In the genomic region with DNA sequence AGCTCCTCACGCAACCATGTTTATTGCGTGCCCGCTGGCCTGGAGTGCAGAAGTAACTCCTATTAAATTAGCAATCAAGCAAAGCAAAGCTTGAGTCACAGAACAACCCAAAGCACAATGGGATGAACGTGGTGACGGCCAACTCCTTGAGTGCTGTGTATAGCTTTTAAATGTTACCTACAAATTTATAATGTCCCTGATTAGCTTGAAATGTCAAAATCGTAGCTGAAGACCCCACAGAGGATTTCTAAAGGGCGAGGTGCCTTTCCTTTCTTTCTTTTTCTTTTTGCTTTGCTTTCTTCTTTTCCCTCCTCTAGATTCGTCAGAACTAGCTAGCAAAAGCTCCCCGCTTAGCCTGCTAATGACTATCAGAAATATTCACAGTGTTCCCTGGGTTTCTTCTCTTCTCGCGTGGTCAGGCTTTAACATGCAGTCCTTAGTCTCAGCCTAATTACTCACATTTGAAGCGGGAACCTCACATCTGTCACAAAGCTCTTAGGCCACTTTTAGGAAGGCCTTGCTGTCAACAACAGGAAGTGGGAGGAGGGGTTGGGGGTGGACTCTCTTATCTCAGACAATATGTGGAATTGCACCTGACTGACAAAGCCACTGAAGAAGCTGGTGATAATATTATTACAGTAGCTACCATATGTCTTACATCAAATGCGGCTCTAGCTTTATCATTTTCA, we compare ENCODE assay signal across 9 mouse cellular contexts. TPM values are rescaled to one million over a fixed set of nuclear protein-coding genes. Genes with fewer than 3 reads are reported as not detected.
DNase-seq lines count a peak whose midpoint lies in the region; ATAC-seq and TF ChIP-seq lines count a peak whose summit lies in the region.
"Had no signal": no experiment of that assay in that cellular context is flagged by ENCODE, and none has a peak within 500 bp of the region (broad histone marks: within the 10 kb centered on the region; RNA-seq: fewer than 3 reads in every experiment).

No protein-coding gene starts in this region.

- H3K9me3 ChIP-seq in hindbrain, embryonic 11.5 days (ENCODE audit: control insufficient read depth, low read length), result no peaks in the 10 kb centered on the region
- H3K9me3 ChIP-seq in hindbrain, embryonic 10.5 days, result no peaks in the 10 kb centered on the region
- H3K9me3 ChIP-seq in CH12.LX (replicated peaks; ENCODE audit: low read length), result no peaks in the 10 kb centered on the region
- no peaks in the 10 kb centered on the region for H3K9me3 ChIP-seq in forebrain, embryonic 14.5 days (replicated peaks; ENCODE audit: control insufficient read depth, low read length)
- H3K9me3 ChIP-seq: limb, embryonic 12.5 days had no signal

- peak; percentile 61 for TF ChIP-seq EP300 in CH12.LX (IDR thresholded peaks at IDR 0.05; ENCODE audit: low read length)

- WGBS in hindbrain, embryonic 11.5 days, result 71% methylated on average over 13 of the region's 13 CpGs
- 71% methylated on average over 13 of the region's 13 CpGs for WGBS in hindbrain, embryonic 10.5 days
- 49% methylated on average over 13 of the region's 13 CpGs for WGBS in forebrain, embryonic 14.5 days

- peak; percentile 14 for DNase-seq in hindbrain, embryonic 11.5 days (ENCODE audit: low spot score)
- DNase-seq in hindbrain, embryonic 10.5 days (ENCODE audit: low spot score), result no peak
- DNase-seq in CH12.LX (ENCODE audit: extremely low read depth), result peak; percentile 96
- peak; percentile 56 for DNase-seq in forebrain, embryonic 14.5 days (ENCODE audit: low spot score)
- DNase-seq in mesoderm, embryonic 11.5 days (ENCODE audit: low read depth, low spot score), result peak; percentile 16
- no peak for DNase-seq in layer of hippocampus, postnatal 36 days
- no peak for DNase-seq in layer of hippocampus, postnatal 14 days (ENCODE audit: low spot score in 2 of 2)
- DNase-seq in gastrocnemius, postnatal 25 days, result no peak

- no peak overlapping the region for H3K9ac ChIP-seq in hindbrain, embryonic 11.5 days (ENCODE audit: low read depth, low read length)
- peak overlapping the region; percentile 67 for H3K9ac ChIP-seq in CH12.LX (ENCODE audit: insufficient read depth, low read depth)
- H3K9ac ChIP-seq in forebrain, embryonic 14.5 days (ENCODE audit: low read length), result no peak overlapping the region
- H3K9ac ChIP-seq: limb, embryonic 12.5 days had no signal

- TF ChIP-seq POLR2A in CH12.LX (IDR thresholded peaks at IDR 0.05; ENCODE audit: low read depth, low read length), result peak; percentile 80

- in situ Hi-C loops in CH12.LX (cut with MboI; ENCODE audit: low pct_ligation_motif_present, low pct_unique_long_range_greater_than_20kb, low sequenced_read_pairs), result no loop called here

- no peaks in the 10 kb centered on the region for H3K79me2 ChIP-seq in CH12.LX (replicated peaks; ENCODE audit: control insufficient read depth, extremely low read depth, insufficient read depth, poor library complexity, severe bottlenecking)

- H3K36me3 ChIP-seq in hindbrain, embryonic 11.5 days (ENCODE audit: control insufficient read depth, insufficient read depth, low read length), result no peaks in the 10 kb centered on the region
- H3K36me3 ChIP-seq in hindbrain, embryonic 10.5 days, result no peaks in the 10 kb centered on the region
- peaks cover 0 to 3% of the 10 kb centered on the region in 2 experiments for H3K36me3 ChIP-seq in CH12.LX (replicated peaks in 1 of 2; ENCODE audit: control insufficient read depth in 1 of 2, insufficient read depth in 1 of 2, low read length in 1 of 2)
- no peaks in the 10 kb centered on the region for H3K36me3 ChIP-seq in forebrain, embryonic 14.5 days (ENCODE audit: control insufficient read depth, insufficient read depth, low read length)
- H3K36me3 ChIP-seq: limb, embryonic 12.5 days had no signal

- no peak overlapping the region for H3K27ac ChIP-seq in hindbrain, embryonic 11.5 days (ENCODE audit: low read depth, low read length)
- H3K27ac ChIP-seq in hindbrain, embryonic 10.5 days, result no peak overlapping the region
- peak overlapping the region; percentile 34 for H3K27ac ChIP-seq in CH12.LX (ENCODE audit: insufficient read depth, low read depth)
- H3K27ac ChIP-seq in forebrain, embryonic 14.5 days (ENCODE audit: low read depth, low read length), result no peak overlapping the region; the same call in 1 of the 2 replicates
- H3K27ac ChIP-seq: limb, embryonic 12.5 days had no signal

- TF ChIP-seq CTCF in CH12.LX (conservative IDR thresholded peaks at IDR 0.05 in 1 of 2, IDR thresholded peaks at IDR 0.05 in 1 of 2; ENCODE audit: low read depth in 2 of 2, low read length in 2 of 2), result no peak

- H3K27me3 ChIP-seq in hindbrain, embryonic 11.5 days (ENCODE audit: control insufficient read depth, insufficient read depth, low read length), result no peaks in the 10 kb centered on the region
- H3K27me3 ChIP-seq in hindbrain, embryonic 10.5 days (ENCODE audit: insufficient read depth, poor library complexity, severe bottlenecking), result no peaks in the 10 kb centered on the region
- H3K27me3 ChIP-seq in CH12.LX (replicated peaks), result no peaks in the 10 kb centered on the region
- H3K27me3 ChIP-seq in forebrain, embryonic 14.5 days (replicated peaks; ENCODE audit: control insufficient read depth, insufficient read depth, low read length), result no peaks in the 10 kb centered on the region
- H3K27me3 ChIP-seq: limb, embryonic 12.5 days had no signal

- no peaks in the 10 kb centered on the region for H3K4me1 ChIP-seq in hindbrain, embryonic 11.5 days (replicated peaks; ENCODE audit: control insufficient read depth, insufficient read depth, low read length)
- peaks cover 17% of the 10 kb centered on the region for H3K4me1 ChIP-seq in hindbrain, embryonic 10.5 days (replicated peaks)
- peaks cover 21 to 63% of the 10 kb centered on the region in 2 experiments for H3K4me1 ChIP-seq in CH12.LX (ENCODE audit: control insufficient read depth in 1 of 2, insufficient read depth in 2 of 2)
- H3K4me1 ChIP-seq in forebrain, embryonic 14.5 days (ENCODE audit: control insufficient read depth, insufficient read depth, low read length), result peaks cover 10% of the 10 kb centered on the region

- dilution Hi-C loops in CH12.LX (cut with MboI; ENCODE audit: extremely low pct_ligation_motif_present, extremely low pct_unique_long_range_greater_than_20kb, low sequenced_read_pairs), result no loop called here

- ATAC-seq in hindbrain, embryonic 11.5 days (ENCODE audit: low FRiP score), result no peak
- ATAC-seq in forebrain, embryonic 14.5 days, result no peak

- no peak overlapping the region for H3K4me2 ChIP-seq in hindbrain, embryonic 11.5 days (replicated peaks; ENCODE audit: low read depth, low read length)
- H3K4me2 ChIP-seq in CH12.LX (ENCODE audit: insufficient read depth, low read depth, poor library complexity, severe bottlenecking), result peak overlapping the region; percentile 83
- H3K4me2 ChIP-seq in forebrain, embryonic 14.5 days (ENCODE audit: low read length), result no peak overlapping the region
- H3K4me2 ChIP-seq: limb, embryonic 12.5 days had no signal

- TF ChIP-seq RAD21 in CH12.LX (IDR thresholded peaks at IDR 0.05; ENCODE audit: low read depth, low read length), result no peak

- no peak overlapping the region for H3K4me3 ChIP-seq in hindbrain, embryonic 11.5 days (ENCODE audit: low read depth, low read length)
- no peak overlapping the region for H3K4me3 ChIP-seq in hindbrain, embryonic 10.5 days
- H3K4me3 ChIP-seq in CH12.LX (replicated peaks in 1 of 3; ENCODE audit: low read depth in 2 of 3, low read length in 2 of 3, poor library complexity in 1 of 3), result peak overlapping the region; percentile 15 to 71 (median 57)
- H3K4me3 ChIP-seq in forebrain, embryonic 14.5 days (ENCODE audit: low read depth, low read length), result no peak overlapping the region
- H3K4me3 ChIP-seq: limb, embryonic 12.5 days had no signal

TF ChIP-seq in CH12.LX, 34 proteins besides CTCF, POLR2A, EP300 and RAD21 (continues in another document):
- TF ChIP-seq USF1 (IDR thresholded peaks at IDR 0.05; ENCODE audit: low read depth, low read length) (no peak), MEF2A (IDR thresholded peaks at IDR 0.05; ENCODE audit: borderline replicate concordance, low read depth, low read length) (peak; percentile 81), NRF1 (IDR thresholded peaks at IDR 0.05; ENCODE audit: low read depth, low read length) (no peak), IRF4 (IDR thresholded peaks at IDR 0.05; ENCODE audit: low read depth, low read length) (peak; percentile 85), MXI1 (IDR thresholded peaks at IDR 0.05; ENCODE audit: low read depth, low read length) (peak; percentile 84), ZC3H11A (IDR thresholded peaks at IDR 0.05; ENCODE audit: low read depth, low read length) (no peak), POLR2AphosphoS2 (IDR thresholded peaks at IDR 0.05; ENCODE audit: low read depth, low read length) (no peak; the same call in 1 of the 2 replicates), ZNF384 (IDR thresholded peaks at IDR 0.05; ENCODE audit: low read depth, low read length) (no peak), GABPA (IDR thresholded peaks at IDR 0.05; ENCODE audit: insufficient replicate concordance, low read depth, low read length) (no peak), PAX5 (IDR thresholded peaks at IDR 0.05; ENCODE audit: low read length) (no peak), SMC3 (IDR thresholded peaks at IDR 0.05; ENCODE audit: low read depth, low read length) (no peak), MYC (IDR thresholded peaks at IDR 0.05; ENCODE audit: low read depth, low read length) (peak; percentile 93), JUND (conservative IDR thresholded peaks at IDR 0.05; ENCODE audit: low read depth, low read length) (no peak), ZKSCAN1 (IDR thresholded peaks at IDR 0.05; ENCODE audit: borderline replicate concordance, low read depth, low read length) (no peak), CHD1 (IDR thresholded peaks at IDR 0.05; ENCODE audit: low read depth, low read length) (no peak), NELFE (IDR thresholded peaks at IDR 0.05; ENCODE audit: low read depth, low read length) (peak; percentile 74), ZMIZ1 (IDR thresholded peaks at IDR 0.05; ENCODE audit: low read depth, low read length) (peak; percentile 61), JUN (IDR thresholded peaks at IDR 0.05; ENCODE audit: insufficient read depth, low read depth, low read length) (no peak), RCOR1 (conservative IDR thresholded peaks at IDR 0.05; ENCODE audit: low read depth, low read length) (peak; percentile 79), HCFC1 (IDR thresholded peaks at IDR 0.05; ENCODE audit: low read depth, low read length) (peak; percentile 71)

RNA-seq across cellular contexts. Expression of a gene that starts 53.6 kb away (rescaled TPM):
- polyA plus RNA-seq in hindbrain, embryonic 11.5 days (2014; fragmentation: Nextera tagmentation; extraction: Ambion mirVana), result 4.0 and 6.4 TPM in 2 replicates
- polyA plus RNA-seq in hindbrain, embryonic 10.5 days (2016; fragmentation: Nextera tagmentation; extraction: Ambion mirVana), result 2.4 and 3.9 TPM in 2 replicates
- not detected in 2 replicates for total RNA-seq in CH12.LX (2012; rRNA removed)
- not detected in 2 replicates for total RNA-seq in CH12.LX (2014; rRNA removed)
- 0.04 TPM in 1 of 2 replicates, not detected in the other for polyA plus RNA-seq in CH12.LX (2012; ENCODE audit: insufficient read length, low read depth)
- 8.4 and 16.7 TPM in 2 replicates for polyA plus RNA-seq in forebrain, embryonic 14.5 days (2014; fragmentation: Nextera tagmentation; extraction: Ambion mirVana)
- 100 to 1,000 TPM; 129 to 131 TPM for total RNA-seq in layer of hippocampus, postnatal 36 days (2021)
- total RNA-seq in layer of hippocampus, postnatal 14 days (2021), result 100 to 1,000 TPM; 122 to 127 TPM
- under 1 TPM in 1 of 2 experiments, not detected in 1; 0.24 TPM for total RNA-seq in gastrocnemius, postnatal 25 days (2021)

Comparison
In these comparisons a context has a peak if more than half of its experiments do, and no peak if none do; other contexts are left out.
1. DNase-seq: peak in hindbrain, embryonic 11.5 days (single experiment), CH12.LX (single experiment), forebrain, embryonic 14.5 days (single experiment) and mesoderm, embryonic 11.5 days (single experiment); none in hindbrain, embryonic 10.5 days (single experiment), layer of hippocampus, postnatal 36 days (0 of 2), layer of hippocampus, postnatal 14 days (0 of 2) and gastrocnemius, postnatal 25 days (single experiment).
2. H3K4me3 ChIP-seq: peak in CH12.LX (3 of 3); none in hindbrain, embryonic 11.5 days (single experiment), hindbrain, embryonic 10.5 days (single experiment) and forebrain, embryonic 14.5 days (single experiment).
3. RNA of a gene that starts 53.6 kb away (total RNA-seq): 129 to 131 TPM in layer of hippocampus, postnatal 36 days and 122 to 127 TPM in layer of hippocampus, postnatal 14 days; 0.24 TPM in gastrocnemius, postnatal 25 days and not detected in CH12.LX; every median in the first group is over 10 times any median in the second.